Mouse (Mus musculus) testis, adult 2 months (tissue): Measurements from ENCODE around the gene Csf3.

Experiments
- CTCF ChIP-seq: fragments of 200-500 bp; IDR thresholded peaks from 2 replicates; pipeline ENCODE4 v1.5.1; 2012; ENCODE audit warnings: low read depth, mild to moderate bottlenecking, inconsistent platforms, low read length, moderate library complexity; ENCODE audit not compliant: control insufficient read depth, insufficient read depth, insufficient replicate concordance
- POLR2A ChIP-seq: fragments of 200-500 bp; IDR thresholded peaks from 2 replicates; pipeline ENCODE4 v1.6.1; 2012; ENCODE audit warnings: low read depth, mild to moderate bottlenecking, inconsistent platforms, low read length, moderate library complexity; ENCODE audit not compliant: control insufficient read depth

DNA sequence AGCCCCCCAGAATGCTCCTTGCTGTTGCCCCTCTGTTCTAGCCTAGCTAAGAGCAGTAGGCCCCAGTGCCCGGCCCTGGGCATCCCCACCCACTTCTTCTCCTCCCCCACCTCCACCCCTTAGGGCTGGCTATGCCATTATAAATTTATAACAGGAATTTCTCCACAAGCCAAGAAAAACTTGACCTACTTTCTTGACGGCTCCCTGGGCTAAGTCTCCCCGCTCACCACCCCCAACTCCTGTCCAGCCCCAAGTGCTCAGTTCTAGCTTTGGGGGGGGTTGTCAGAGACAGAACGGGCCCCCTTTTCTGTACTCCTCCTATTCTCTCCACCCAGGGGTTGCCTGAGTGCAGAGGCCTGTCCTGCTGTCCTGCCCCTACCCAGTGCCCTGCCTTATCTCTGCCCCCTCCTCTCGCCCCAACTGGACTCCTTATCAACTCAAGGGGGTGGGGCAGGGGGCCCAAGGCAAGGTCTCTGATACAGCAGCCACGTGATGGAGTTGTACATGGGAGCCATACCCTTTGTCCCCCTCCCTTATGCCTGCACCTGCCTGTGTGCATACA is 50.2 kb downstream of the Csf3 start:
- TF ChIP-seq CTCF: no peak
- TF ChIP-seq POLR2A: no peak
